Mouse (Mus musculus): Measurements from ENCODE around the gene Gabrp. TPM values are rescaled to one million over a fixed set of nuclear protein-coding genes. Genes with fewer than 3 reads are reported as not detected.

Gene Gabrp
- polyA plus RNA-seq, 1 experiment from 2014 or later, result 0.06 TPM

DNA sequence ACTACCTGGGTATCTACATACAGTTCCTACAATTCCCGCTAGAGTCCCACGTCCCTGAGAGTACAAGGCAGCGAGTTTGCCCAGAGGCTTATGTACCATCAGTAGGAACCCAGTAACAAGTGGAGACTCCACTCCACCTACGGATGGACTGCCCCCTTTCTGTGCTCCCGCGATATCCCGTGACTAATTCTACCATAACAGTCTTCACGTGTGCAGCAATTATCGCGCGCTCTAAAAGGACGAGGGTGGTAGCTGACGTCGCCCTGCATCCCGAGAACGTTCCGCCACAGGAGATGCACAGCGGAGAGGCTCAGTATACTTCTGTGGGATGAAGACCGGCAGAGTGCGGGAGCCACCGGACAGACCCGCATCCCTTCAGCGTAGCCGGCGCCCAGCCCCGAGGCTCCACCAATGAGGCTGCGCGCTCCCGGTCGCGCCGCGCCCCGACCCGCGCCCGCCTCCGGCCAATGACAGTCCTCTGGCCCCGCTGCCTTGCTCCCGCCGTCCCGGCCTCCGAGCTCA is 65.8 kb downstream of the Gabrp start:
- under 1% methylated on average over 43 of the region's 43 CpGs for WGBS (ENCODE audit: insufficient replicate concordance)
- peak; percentile 89 for ATAC-seq
- H3K4me3 ChIP-seq, result peak overlapping the region; percentile 89
- H3K4me1 ChIP-seq, result peaks cover 15% of the 10 kb centered on the region
- H3K36me3 ChIP-seq, result no peaks in the 10 kb centered on the region
- H3K9me3 ChIP-seq (replicated peaks), result no peaks in the 10 kb centered on the region
- peak overlapping the region; percentile 85 for H3K9ac ChIP-seq
- no peaks in the 10 kb centered on the region for H3K27me3 ChIP-seq (replicated peaks)
- H3K27ac ChIP-seq, result peak overlapping the region; percentile 77
- H3K4me2 ChIP-seq, result peak overlapping the region; percentile 97

GRCm38 (mm10) chr11:33509401-33509800 is 69.4 kb downstream of the Gabrp start:
- no peaks in the 10 kb centered on the region for H3K9me3 ChIP-seq (replicated peaks)
- no peak overlapping the region for H3K4me3 ChIP-seq
- H3K9ac ChIP-seq, result no peak overlapping the region
- H3K4me1 ChIP-seq, result peaks cover 15% of the 10 kb centered on the region
- H3K27me3 ChIP-seq (replicated peaks), result no peaks in the 10 kb centered on the region
- H3K27ac ChIP-seq, result no peak overlapping the region
- ATAC-seq, result no peak
- H3K36me3 ChIP-seq, result no peaks in the 10 kb centered on the region
- H3K4me2 ChIP-seq, result no peak overlapping the region

Other genes starting within 250 kb of the Gabrp start
- gene Ranbp17, start 65.2 kb downstream of the Gabrp start, polyA plus RNA-seq (2016; fragmentation: Nextera tagmentation; extraction: Ambion mirVana), result 4.1 and 6.0 TPM in 2 replicates
- not detected in 2 replicates for gene D130052B06Rik, start 20.3 kb upstream of the Gabrp start, polyA plus RNA-seq (2016; fragmentation: Nextera tagmentation; extraction: Ambion mirVana)

Data from liver, embryonic 12.5 days (tissue).